Mouse (Mus musculus): ENCODE data around the gene Ppp3r2. TPM values are rescaled to one million over a fixed set of nuclear protein-coding genes. Genes with fewer than 3 reads are reported as not detected.

Gene Ppp3r2
- polyA plus RNA-seq, 1 experiment from 2014 or later: not detected

GRCm38 (mm10) chr4:49659421-49659820, 22.4 kb downstream of the Ppp3r2 start:
- DNase-seq (ENCODE audit: low read depth, low spot score): no peak
- in situ Hi-C loops (cut with MboI; ENCODE audit: low pct_unique_long_range_greater_than_20kb): no loop called here
- no peak for ATAC-seq
- POLR2A ChIA-PET: no interaction called here
- no peak for TF ChIP-seq CTCF (IDR thresholded peaks at IDR 0.05)
- CTCF ChIA-PET: no interaction called here
- H3K27me3 ChIP-seq: no peaks in the 10 kb centered on the region

DNA sequence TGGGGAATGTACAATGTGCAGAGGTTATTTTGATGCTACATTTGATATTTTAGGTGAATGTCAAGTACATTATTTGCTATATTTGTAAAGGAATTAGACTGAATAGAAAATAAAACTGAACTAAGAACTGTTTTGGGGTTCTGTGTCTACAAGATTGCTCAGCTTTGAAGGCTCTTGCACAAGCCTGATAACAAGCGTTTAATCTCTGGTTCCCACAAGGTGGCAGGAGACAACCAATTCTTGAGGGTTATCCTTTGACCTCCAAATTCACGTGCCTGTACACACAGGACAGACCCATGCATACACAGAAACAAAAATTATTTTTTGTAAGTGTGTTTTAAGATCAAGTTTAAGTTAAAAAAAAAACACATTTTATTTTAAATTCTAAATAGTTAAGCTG, 41.9 kb downstream of the Ppp3r2 start:
- in situ Hi-C loops (cut with MboI; ENCODE audit: low pct_unique_long_range_greater_than_20kb): loop anchor here (25.0 kb wide), 1 partner anchor 1178 kb away; the partner anchor contains the start of gene Tex10
- ChIA-PET CTCF (no interaction called here), POLR2A (no interaction called here)
- DNase-seq (ENCODE audit: low read depth, low spot score) (no peak), ATAC-seq (no peak)
- TF ChIP-seq CTCF (IDR thresholded peaks at IDR 0.05): no peak
- no peaks in the 10 kb centered on the region for H3K27me3 ChIP-seq

- POLR2A ChIA-PET: no interaction called here
- no peak for TF ChIP-seq CTCF (IDR thresholded peaks at IDR 0.05)
- CTCF ChIA-PET: interaction anchor here (2.4 kb wide), 1 partner anchor 10 kb away, joined by 10 read pairs; no protein-coding TSS in a partner anchor
- no peaks in the 10 kb centered on the region for H3K27me3 ChIP-seq
- DNase-seq (ENCODE audit: low read depth, low spot score) (no peak), ATAC-seq (no peak)
- in situ Hi-C loops (cut with MboI; ENCODE audit: low pct_unique_long_range_greater_than_20kb): loop anchor here (25.0 kb wide), 1 partner anchor 1176 kb away; the partner anchor contains the start of gene Tex10
Measured at GRCm38 (mm10) chr4:49637821-49638220, 44.0 kb downstream of the Ppp3r2 start.

- ChIA-PET POLR2A (no interaction called here), CTCF (interaction anchor here (1.4 kb wide), 1 partner anchor 65 kb away, joined by 3 read pairs; no protein-coding TSS in a partner anchor)
- ATAC-seq (peak; percentile 65), DNase-seq (ENCODE audit: low read depth, low spot score) (no peak)
- no peak for TF ChIP-seq CTCF (IDR thresholded peaks at IDR 0.05)
- in situ Hi-C loops (cut with MboI; ENCODE audit: low pct_unique_long_range_greater_than_20kb): loop anchor here (25.0 kb wide), 1 partner anchor 1170 kb away; the partner anchor contains the start of gene Tex10
- H3K27me3 ChIP-seq: no peaks in the 10 kb centered on the region
Measured at GRCm38 (mm10) chr4:49632139-49632481, 49.7 kb downstream of the Ppp3r2 start.

DNA sequence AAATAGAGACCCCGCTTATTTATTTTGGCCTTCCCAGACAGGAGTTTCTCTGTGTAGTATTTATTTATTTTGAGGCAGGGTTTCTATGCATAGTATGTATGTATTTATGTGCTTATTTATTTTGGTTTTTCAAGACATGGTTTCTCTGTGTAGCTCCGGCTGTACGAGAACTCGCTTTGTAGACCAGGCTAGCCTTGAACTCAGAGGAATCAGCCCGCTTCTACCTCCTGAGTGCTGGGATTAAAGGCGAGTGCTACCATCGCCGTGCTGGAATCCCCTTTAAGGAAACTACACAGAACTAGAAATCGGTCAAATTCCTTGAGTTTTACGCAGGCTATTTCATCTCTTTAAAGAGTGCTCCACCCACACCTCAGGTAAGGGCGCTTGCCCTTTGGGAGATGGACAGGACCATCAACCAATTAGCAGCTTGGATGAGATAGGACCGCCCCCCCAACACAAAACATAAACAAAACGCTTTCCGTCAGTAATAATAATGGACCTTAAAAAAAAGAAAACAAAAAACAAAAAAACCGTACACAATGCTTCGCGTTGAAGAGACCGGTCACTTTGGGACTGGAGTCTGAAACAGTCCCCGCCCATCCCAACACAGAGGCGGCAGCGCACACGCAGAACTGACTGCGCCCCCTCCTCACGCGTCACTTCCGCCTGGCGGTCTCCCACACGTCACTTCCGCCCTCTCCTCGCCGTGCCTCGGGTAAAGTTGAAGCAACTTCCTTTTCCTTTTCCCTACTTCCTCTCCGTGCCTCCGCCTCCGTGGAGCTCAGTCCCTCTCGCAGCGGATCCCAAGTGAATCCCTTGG, 50.3 kb downstream of the Ppp3r2 start, which contains the start of gene Rnf20:
TSS of gene Rnf20 (plus strand) at position 688 of the 820 bp plus-strand sequence.
- ATAC-seq (peak; percentile 96), DNase-seq (ENCODE audit: low read depth, low spot score) (peak; percentile 71)
- no peak for TF ChIP-seq CTCF (IDR thresholded peaks at IDR 0.05)
- H3K27me3 ChIP-seq: no peaks in the 10 kb centered on the region
- in situ Hi-C loops (cut with MboI; ENCODE audit: low pct_unique_long_range_greater_than_20kb): loop anchor here (25.0 kb wide), 1 partner anchor 1169 kb away; the partner anchor contains the start of gene Tex10
- ChIA-PET CTCF (interaction anchor here (1.4 kb wide), 1 partner anchor 64 kb away, joined by 3 read pairs; no protein-coding TSS in a partner anchor), POLR2A (no interaction called here)

DNA sequence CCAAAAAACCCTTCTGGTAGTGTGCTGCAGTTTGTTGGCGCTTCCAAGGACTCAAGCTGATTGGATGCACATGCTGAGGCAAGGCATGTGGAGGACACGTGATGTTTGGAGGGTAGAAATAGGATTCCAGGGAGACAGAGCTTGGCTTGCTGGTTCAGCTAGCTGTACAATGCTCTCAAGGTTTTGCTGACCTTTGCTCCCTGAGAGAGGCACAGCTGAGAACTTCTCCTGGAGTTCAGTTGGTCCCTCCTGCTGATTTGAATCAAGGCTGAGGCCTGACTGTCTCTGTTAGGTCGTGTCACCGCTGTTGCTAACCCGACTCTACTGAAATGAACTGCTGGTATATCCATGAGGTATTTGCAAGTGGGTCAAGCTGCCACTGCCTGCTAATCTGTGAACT, 52.9 kb downstream of the Ppp3r2 start:
- TF ChIP-seq CTCF (IDR thresholded peaks at IDR 0.05): no peak
- ChIA-PET POLR2A (no interaction called here), CTCF (interaction anchor here (1.1 to 3.2 kb wide), 2 partner anchors 49 to 61 kb away, joined by 4 to 32 read pairs; no protein-coding TSS in a partner anchor)
- no peak for DNase-seq (ENCODE audit: low read depth, low spot score)
- no peak for ATAC-seq
- in situ Hi-C loops (cut with MboI; ENCODE audit: low pct_unique_long_range_greater_than_20kb): loop anchor here (5.0 to 25.0 kb wide), 2 partner anchors 57 to 1167 kb away; partner anchors contain the start of gene Tex10
- H3K27me3 ChIP-seq: peaks cover 5% of the 10 kb centered on the region

Other genes starting within 250 kb of the Ppp3r2 start
- not detected for gene Acnat1, start 208.1 kb downstream of the Ppp3r2 start, polyA plus RNA-seq (2021)
- gene Baat, start 175.5 kb downstream of the Ppp3r2 start, polyA plus RNA-seq (2021): not detected
- gene Mrpl50, start 160.9 kb downstream of the Ppp3r2 start, polyA plus RNA-seq (2021): 24.8 TPM
- gene Zfp189, start 160.8 kb downstream of the Ppp3r2 start, polyA plus RNA-seq (2021): 9.5 TPM
- not detected for gene Aldob, start 132.5 kb downstream of the Ppp3r2 start, polyA plus RNA-seq (2021)
- not detected for gene Tmem246, start 84.1 kb downstream of the Ppp3r2 start, polyA plus RNA-seq (2021)
- gene Rnf20, start 50.0 kb downstream of the Ppp3r2 start, polyA plus RNA-seq (2021): 30.5 TPM
- gene Grin3a, start 163.7 kb upstream of the Ppp3r2 start, polyA plus RNA-seq (2021): 0.01 TPM